Mouse (Mus musculus): ENCODE measurements at regions not wholly inside any gene's neighbourhood (a gene's known extent, or its start where the extent isn't known, plus 50 kb on each side); places are given as distances from the start of the nearest gene placed in this dataset.
A peak's percentile ranks its signal among the peaks of the same experiment; 100 is the strongest.
"Not testable (repeated sequence)": the region's sequence is repeated elsewhere in the genome, so short reads cannot be mapped to it uniquely, and the experiment has no call there.

GRCm38 (mm10) chr12:32451226-32451625 is 72.7 kb downstream of the Ccdc71l start:
- no peak overlapping the region for H3ac ChIP-seq (ENCODE audit: control insufficient read depth, insufficient read length, low read depth)
- no peaks in the 10 kb centered on the region for H3K79me3 ChIP-seq (ENCODE audit: low read depth)
- no peaks in the 10 kb centered on the region for H3K27me3 ChIP-seq (ENCODE audit: control insufficient read depth, insufficient read depth, insufficient read length)
- no peaks in the 10 kb centered on the region for H3K36me3 ChIP-seq (ENCODE audit: control insufficient read depth, insufficient read depth)
- no peak overlapping the region for H3K4me3 ChIP-seq (ENCODE audit: insufficient read depth, poor library complexity, severe bottlenecking)
- TF ChIP-seq CTCF (IDR thresholded peaks at IDR 0.05; ENCODE audit: control insufficient read depth, insufficient read depth, insufficient read length) (no peak), MYOG (IDR thresholded peaks at IDR 0.05; ENCODE audit: control insufficient read depth, extremely low read depth, insufficient read length) (no peak), MYOD1 (IDR thresholded peaks at IDR 0.05; ENCODE audit: control insufficient read depth, insufficient read length, low read depth) (peak; percentile 73), USF1 (IDR thresholded peaks at IDR 0.05; ENCODE audit: low read depth) (no peak), CEBPB (IDR thresholded peaks at IDR 0.05; ENCODE audit: low read depth) (no peak), MAX (IDR thresholded peaks at IDR 0.05) (peak; percentile 71), FOSL1 (IDR thresholded peaks at IDR 0.05; ENCODE audit: insufficient read depth, low read length, poor library complexity, severe bottlenecking) (no peak)
- no peaks in the 10 kb centered on the region for H3K79me2 ChIP-seq (ENCODE audit: control insufficient read depth, insufficient read depth)

- H3K4me3 ChIP-seq (ENCODE audit: insufficient read depth, poor library complexity, severe bottlenecking) = no peak overlapping the region
- H3K27me3 ChIP-seq (ENCODE audit: control insufficient read depth, insufficient read depth, insufficient read length) = no peaks in the 10 kb centered on the region
- no peaks in the 10 kb centered on the region for H3K79me2 ChIP-seq (ENCODE audit: control insufficient read depth, insufficient read depth)
- TF ChIP-seq CEBPB (IDR thresholded peaks at IDR 0.05; ENCODE audit: low read depth) = no peak
- TF ChIP-seq MYOD1 (IDR thresholded peaks at IDR 0.05; ENCODE audit: control insufficient read depth, insufficient read length, low read depth) = no peak
- TF ChIP-seq FOSL1 (IDR thresholded peaks at IDR 0.05; ENCODE audit: insufficient read depth, low read length, poor library complexity, severe bottlenecking) = no peak
- no peak for TF ChIP-seq MYOG (IDR thresholded peaks at IDR 0.05; ENCODE audit: control insufficient read depth, extremely low read depth, insufficient read length)
- TF ChIP-seq USF1 (IDR thresholded peaks at IDR 0.05; ENCODE audit: low read depth) = no peak
- TF ChIP-seq CTCF (IDR thresholded peaks at IDR 0.05; ENCODE audit: control insufficient read depth, insufficient read depth, insufficient read length) = no peak
- no peak for TF ChIP-seq MAX (IDR thresholded peaks at IDR 0.05)
- H3K36me3 ChIP-seq (ENCODE audit: control insufficient read depth, insufficient read depth) = no peaks in the 10 kb centered on the region
- no peak overlapping the region for H3ac ChIP-seq (ENCODE audit: control insufficient read depth, insufficient read length, low read depth)
- H3K79me3 ChIP-seq (ENCODE audit: low read depth) = no peaks in the 10 kb centered on the region
These were observed 76.3 kb downstream of the Ccdc71l start for GRCm38 (mm10) chr12:32454794-32455193.

GRCm38 (mm10) chr12:32455231-32455630 is 76.7 kb downstream of the Ccdc71l start:
- not testable (repeated sequence) for H3K79me3 ChIP-seq (ENCODE audit: low read depth); H3K36me3 ChIP-seq (ENCODE audit: control insufficient read depth, insufficient read depth); H3K4me3 ChIP-seq (ENCODE audit: insufficient read depth, poor library complexity, severe bottlenecking); H3K27me3 ChIP-seq (ENCODE audit: control insufficient read depth, insufficient read depth, insufficient read length); H3ac ChIP-seq (ENCODE audit: control insufficient read depth, insufficient read length, low read depth); H3K79me2 ChIP-seq (ENCODE audit: control insufficient read depth, insufficient read depth)

- no peaks in the 10 kb centered on the region for H3K36me3 ChIP-seq (ENCODE audit: control insufficient read depth, insufficient read depth)
- H3K79me2 ChIP-seq (ENCODE audit: control insufficient read depth, insufficient read depth) = no peaks in the 10 kb centered on the region
- no peaks in the 10 kb centered on the region for H3K79me3 ChIP-seq (ENCODE audit: low read depth)
- H3K4me3 ChIP-seq (ENCODE audit: insufficient read depth, poor library complexity, severe bottlenecking) = no peak overlapping the region
- H3ac ChIP-seq (ENCODE audit: control insufficient read depth, insufficient read length, low read depth) = no peak overlapping the region
- no peak for TF ChIP-seq MYOD1 (IDR thresholded peaks at IDR 0.05; ENCODE audit: control insufficient read depth, insufficient read length, low read depth)
- TF ChIP-seq FOSL1 (IDR thresholded peaks at IDR 0.05; ENCODE audit: insufficient read depth, low read length, poor library complexity, severe bottlenecking) = no peak
- no peak for TF ChIP-seq USF1 (IDR thresholded peaks at IDR 0.05; ENCODE audit: low read depth)
- TF ChIP-seq MYOG (IDR thresholded peaks at IDR 0.05; ENCODE audit: control insufficient read depth, extremely low read depth, insufficient read length) = no peak
- no peak for TF ChIP-seq MAX (IDR thresholded peaks at IDR 0.05)
- TF ChIP-seq CTCF (IDR thresholded peaks at IDR 0.05; ENCODE audit: control insufficient read depth, insufficient read depth, insufficient read length) = no peak
- no peak for TF ChIP-seq CEBPB (IDR thresholded peaks at IDR 0.05; ENCODE audit: low read depth)
- H3K27me3 ChIP-seq (ENCODE audit: control insufficient read depth, insufficient read depth, insufficient read length) = no peaks in the 10 kb centered on the region
These were observed 77.4 kb downstream of the Ccdc71l start for GRCm38 (mm10) chr12:32455913-32456312.

- Histone ChIP-seq H3K27me3 (ENCODE audit: control insufficient read depth, insufficient read depth, insufficient read length) (no peaks in the 10 kb centered on the region), H3K4me3 (ENCODE audit: insufficient read depth, poor library complexity, severe bottlenecking) (no peak overlapping the region), H3K79me2 (ENCODE audit: control insufficient read depth, insufficient read depth) (no peaks in the 10 kb centered on the region), H3ac (ENCODE audit: control insufficient read depth, insufficient read length, low read depth) (no peak overlapping the region), H3K79me3 (ENCODE audit: low read depth) (no peaks in the 10 kb centered on the region), H3K36me3 (ENCODE audit: control insufficient read depth, insufficient read depth) (no peaks in the 10 kb centered on the region)
- TF ChIP-seq USF1 (IDR thresholded peaks at IDR 0.05; ENCODE audit: low read depth) = no peak
- no peak for TF ChIP-seq CEBPB (IDR thresholded peaks at IDR 0.05; ENCODE audit: low read depth)
- TF ChIP-seq CTCF (IDR thresholded peaks at IDR 0.05; ENCODE audit: control insufficient read depth, insufficient read depth, insufficient read length) = no peak
- TF ChIP-seq MAX (IDR thresholded peaks at IDR 0.05) = no peak
- no peak for TF ChIP-seq MYOG (IDR thresholded peaks at IDR 0.05; ENCODE audit: control insufficient read depth, extremely low read depth, insufficient read length)
- TF ChIP-seq FOSL1 (IDR thresholded peaks at IDR 0.05; ENCODE audit: insufficient read depth, low read length, poor library complexity, severe bottlenecking) = no peak
- TF ChIP-seq MYOD1 (IDR thresholded peaks at IDR 0.05; ENCODE audit: control insufficient read depth, insufficient read length, low read depth) = no peak
These were observed 78.3 kb downstream of the Ccdc71l start for GRCm38 (mm10) chr12:32456796-32457195.

GRCm38 (mm10) chr12:32458386-32458785 is 79.9 kb downstream of the Ccdc71l start:
- Histone ChIP-seq H3ac (ENCODE audit: control insufficient read depth, insufficient read length, low read depth) (no peak overlapping the region), H3K4me3 (ENCODE audit: insufficient read depth, poor library complexity, severe bottlenecking) (no peak overlapping the region), H3K27me3 (ENCODE audit: control insufficient read depth, insufficient read depth, insufficient read length) (no peaks in the 10 kb centered on the region), H3K79me3 (ENCODE audit: low read depth) (no peaks in the 10 kb centered on the region), H3K79me2 (ENCODE audit: control insufficient read depth, insufficient read depth) (no peaks in the 10 kb centered on the region), H3K36me3 (ENCODE audit: control insufficient read depth, insufficient read depth) (no peaks in the 10 kb centered on the region)
- TF ChIP-seq MYOD1 (IDR thresholded peaks at IDR 0.05; ENCODE audit: control insufficient read depth, insufficient read length, low read depth) (no peak), FOSL1 (IDR thresholded peaks at IDR 0.05; ENCODE audit: insufficient read depth, low read length, poor library complexity, severe bottlenecking) (no peak), USF1 (IDR thresholded peaks at IDR 0.05; ENCODE audit: low read depth) (no peak)
